Mouse (Mus musculus) embryonic fibroblast, embryonic 13.5 days (primary cell): ENCODE data around the gene Slc35d2. TPM values are rescaled to one million over a fixed set of nuclear protein-coding genes. Genes with fewer than 3 reads are reported as not detected.

Experiments
- H3K27ac ChIP-seq: 2 replicates; pipeline ENCODE4 v1.5.1; 2012; ENCODE audit warnings: low read length, control low read depth, inconsistent platforms; ENCODE audit not compliant: insufficient read depth
- H3K4me1 ChIP-seq: 2 replicates; pipeline ENCODE4 v1.6.1; 2011; ENCODE audit warnings: low read length; ENCODE audit not compliant: control insufficient read depth, insufficient read depth
- H3K4me3 ChIP-seq: 2 replicates; pipeline ENCODE4 v1.5.1; 2011; ENCODE audit warnings: mild to moderate bottlenecking, control low read depth, low read length; ENCODE audit not compliant: insufficient read depth
- CTCF ChIP-seq: IDR thresholded peaks from 2 replicates; pipeline ENCODE4 v1.5.1; 2011; ENCODE audit warnings: mild to moderate bottlenecking, control low read depth, low read length, moderate library complexity, borderline replicate concordance; ENCODE audit not compliant: insufficient read depth
- POLR2A ChIP-seq: IDR thresholded peaks from 2 replicates; pipeline ENCODE4 v1.6.1; 2011; ENCODE audit warnings: low read depth, mild to moderate bottlenecking, control low read depth, low read length, moderate library complexity
- polyA plus RNA-seq: library from polyadenylated mRNA; stranded (reverse); fragments of >200 nt; gene quantifications from 2 replicates; pipeline ENCODE4 v1.2.4, GENCODE M21; 2011; ENCODE audit warnings: low read depth; ENCODE audit not compliant: missing spikeins, insufficient read length

Gene Slc35d2
- polyA plus RNA-seq, result 12.8 and 14.1 TPM in 2 replicates

DNA sequence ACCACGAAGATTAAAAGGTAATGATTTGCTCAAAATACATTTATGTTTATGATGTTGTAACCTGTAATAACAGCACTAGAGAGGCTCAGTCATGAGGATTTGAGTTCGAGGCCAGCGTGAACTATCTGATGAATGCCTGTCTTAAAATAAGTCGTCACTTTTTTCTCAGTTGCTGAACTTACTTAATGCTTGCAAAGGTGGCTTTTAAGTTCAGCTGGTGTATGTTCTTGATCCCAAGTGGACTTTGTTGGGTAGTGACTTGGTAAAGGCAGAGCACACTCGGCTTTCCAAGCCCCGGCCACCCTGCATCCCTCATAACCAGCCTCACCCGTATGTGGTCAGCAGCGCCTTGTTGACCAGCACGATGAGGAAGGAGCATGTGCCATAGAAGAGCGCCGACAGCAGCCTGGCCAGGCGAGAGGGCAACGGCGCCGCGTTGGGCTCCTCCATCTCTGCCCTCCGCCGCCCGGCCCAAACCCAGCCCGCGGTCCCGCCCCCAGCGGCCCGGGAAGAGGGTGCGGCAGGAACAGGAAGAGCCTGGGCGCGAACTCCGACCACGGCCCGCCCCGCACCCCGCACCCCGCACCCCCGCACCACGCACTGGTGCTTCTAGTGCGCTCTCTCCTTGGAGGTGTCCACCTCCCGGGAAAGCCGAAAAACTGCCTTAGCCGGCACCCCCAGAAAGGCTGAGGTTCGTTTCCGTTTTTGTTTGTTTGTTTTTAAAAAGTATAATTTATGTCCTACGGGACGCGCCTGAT, at the start of gene Slc35d2:
Slc35d2 (minus strand) TSS at position 511 of the 758 bp plus-strand sequence.
- Histone ChIP-seq H3K27ac (peak within 1 kb of the TSS; percentile 45), H3K4me1 (no peaks in the 10 kb centered on the region; the same call in 1 of the 2 replicates), H3K4me3 (peak within 1 kb of the TSS; percentile 53)
- no peak for TF ChIP-seq CTCF
- peak; percentile 88 for TF ChIP-seq POLR2A

DNA sequence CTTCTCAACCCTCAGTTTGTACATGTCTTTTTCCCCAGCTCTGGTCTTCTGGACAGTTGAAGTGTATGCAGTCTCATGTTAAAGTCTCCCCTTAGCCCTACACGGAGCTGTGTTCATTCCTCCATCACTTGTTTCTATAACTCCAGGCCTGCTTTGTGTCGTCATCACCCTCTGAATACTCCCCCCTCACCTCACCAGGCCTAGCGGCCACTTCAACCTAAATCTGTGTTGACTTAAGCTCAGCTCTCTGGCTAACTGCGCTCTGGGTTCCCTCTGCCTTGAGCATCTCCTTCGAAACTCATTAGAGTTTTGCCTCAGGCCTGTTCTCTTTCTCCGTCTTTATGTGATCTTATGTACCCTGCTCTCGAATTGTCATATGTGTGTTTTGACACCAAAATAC, 48.8 kb upstream of the Slc35d2 start:
- H3K4me3 ChIP-seq, result no peak overlapping the region
- H3K27ac ChIP-seq, result no peak overlapping the region
- TF ChIP-seq POLR2A (no peak), CTCF (no peak)
- no peaks in the 10 kb centered on the region; the same call in 1 of the 2 replicates for H3K4me1 ChIP-seq

DNA sequence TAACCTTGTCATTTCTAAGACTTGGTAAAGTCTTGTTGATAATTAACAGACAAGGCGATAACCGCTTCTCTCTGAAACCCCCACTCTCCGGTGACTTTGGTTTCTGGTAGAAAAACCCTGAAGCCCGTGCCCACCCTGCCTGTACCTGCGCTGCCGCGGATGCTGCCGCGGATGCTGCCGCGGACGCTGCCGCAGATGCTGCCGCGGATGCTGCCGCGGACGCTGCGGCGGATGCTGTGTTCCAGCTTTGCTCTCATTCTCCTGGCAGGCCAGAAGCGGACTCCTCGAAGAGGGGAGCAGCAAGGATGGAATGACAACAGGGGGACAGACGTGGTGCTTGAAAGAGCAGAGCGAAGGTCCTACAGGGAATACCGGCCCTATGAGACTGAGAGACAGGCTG, 40.6 kb upstream of the Slc35d2 start:
- Histone ChIP-seq H3K27ac (no peak overlapping the region), H3K4me3 (no peak overlapping the region), H3K4me1 (no peaks in the 10 kb centered on the region)
- TF ChIP-seq POLR2A (no peak), CTCF (no peak)

DNA sequence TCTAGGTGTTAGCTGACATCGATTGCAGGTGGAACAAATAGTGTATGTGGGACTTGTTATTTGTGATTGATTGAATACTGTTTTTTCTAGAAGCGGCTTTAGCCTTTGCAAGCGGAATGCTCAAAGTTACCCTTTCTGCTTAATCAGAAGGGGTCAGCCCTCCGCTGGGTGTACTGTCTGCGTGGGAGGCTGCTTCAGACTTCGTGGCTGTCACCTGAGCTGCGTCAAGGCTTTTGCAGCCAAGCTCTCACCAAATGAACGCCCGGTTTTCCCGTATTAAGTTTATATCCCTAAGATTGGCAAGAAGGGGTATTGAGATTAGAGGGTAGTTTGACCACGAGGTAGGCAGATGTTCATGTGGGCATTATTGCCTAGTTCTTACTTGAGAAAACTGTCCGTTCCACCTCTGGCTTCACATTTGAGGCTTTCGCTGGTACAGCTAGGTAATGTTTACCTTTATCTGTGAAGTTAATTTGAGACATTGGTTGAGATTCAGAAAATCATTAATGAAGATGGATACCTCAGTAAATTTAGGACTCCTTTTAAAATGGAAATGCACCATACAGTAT, 34.1 kb upstream of the Slc35d2 start:
- TF ChIP-seq CTCF (no peak), POLR2A (no peak)
- H3K4me3 ChIP-seq, result peak overlapping the region; percentile 72
- H3K27ac ChIP-seq, result no peak overlapping the region
- H3K4me1 ChIP-seq, result peaks cover 4% of the 10 kb centered on the region; the same call in 1 of the 2 replicates

DNA sequence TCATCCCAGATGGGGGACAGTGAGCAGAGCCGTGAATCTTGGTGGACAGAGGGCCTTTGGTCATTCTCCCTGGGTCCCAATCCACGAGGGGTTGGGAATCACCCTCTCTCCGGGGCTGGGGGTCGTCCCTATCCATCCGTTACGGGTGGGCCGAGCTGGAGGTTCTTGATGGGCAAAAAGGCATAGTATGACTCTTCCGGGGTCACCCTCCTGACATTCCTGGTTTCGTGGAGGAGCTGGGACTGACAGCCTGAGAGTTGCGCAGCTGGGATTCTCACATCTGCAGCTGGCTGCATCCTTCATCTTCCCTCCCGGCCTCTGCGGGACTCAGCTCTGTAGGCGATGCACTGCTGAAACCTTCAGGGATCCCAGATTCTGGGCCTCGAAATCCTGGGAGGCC, 33.5 kb upstream of the Slc35d2 start:
- no peak overlapping the region for H3K27ac ChIP-seq
- H3K4me1 ChIP-seq, result peaks cover 4% of the 10 kb centered on the region; the same call in 1 of the 2 replicates
- TF ChIP-seq POLR2A (no peak), CTCF (no peak)
- peak overlapping the region; percentile 72 for H3K4me3 ChIP-seq

DNA sequence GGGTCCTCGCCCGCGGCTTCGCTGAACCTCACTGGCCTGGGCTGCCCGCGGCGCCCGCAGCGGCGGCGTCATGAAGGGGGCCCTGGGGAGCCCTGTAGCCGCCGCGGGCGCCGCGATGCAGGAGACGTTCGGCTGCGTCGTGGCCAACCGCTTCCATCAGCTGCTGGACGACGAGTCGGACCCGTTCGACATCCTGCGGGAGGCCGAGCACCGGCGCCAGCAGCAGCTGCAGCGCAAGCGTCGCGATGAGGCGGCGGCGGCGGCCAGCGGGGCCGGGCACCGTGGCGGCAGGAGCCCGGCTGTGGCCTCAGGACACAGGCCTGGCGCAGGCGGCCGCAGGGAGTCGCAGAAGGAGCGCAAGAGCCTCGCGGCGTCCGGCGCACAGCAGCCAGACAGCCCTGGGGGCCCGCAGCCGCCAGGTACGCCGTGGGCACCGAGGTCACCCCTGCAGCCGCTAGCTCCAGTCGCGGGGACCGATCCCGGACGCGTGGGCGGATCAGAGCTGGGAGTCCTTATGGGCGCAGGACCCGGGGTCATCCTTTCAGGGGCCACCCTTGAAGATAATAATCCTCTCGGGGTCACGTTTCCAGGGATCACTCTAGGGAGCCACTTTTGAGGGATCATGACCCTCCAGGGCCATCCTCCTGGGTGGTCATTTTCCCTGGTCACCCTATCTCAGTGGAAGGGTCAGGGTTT, 32.9 kb upstream of the Slc35d2 start:
- Histone ChIP-seq H3K27ac (peak overlapping the region; percentile 42; the same call in 1 of the 2 replicates), H3K4me3 (peak overlapping the region; percentile 72), H3K4me1 (peaks cover 4% of the 10 kb centered on the region; the same call in 1 of the 2 replicates)
- TF ChIP-seq CTCF (no peak), POLR2A (no peak; the same call in none of the 2 replicates)

DNA sequence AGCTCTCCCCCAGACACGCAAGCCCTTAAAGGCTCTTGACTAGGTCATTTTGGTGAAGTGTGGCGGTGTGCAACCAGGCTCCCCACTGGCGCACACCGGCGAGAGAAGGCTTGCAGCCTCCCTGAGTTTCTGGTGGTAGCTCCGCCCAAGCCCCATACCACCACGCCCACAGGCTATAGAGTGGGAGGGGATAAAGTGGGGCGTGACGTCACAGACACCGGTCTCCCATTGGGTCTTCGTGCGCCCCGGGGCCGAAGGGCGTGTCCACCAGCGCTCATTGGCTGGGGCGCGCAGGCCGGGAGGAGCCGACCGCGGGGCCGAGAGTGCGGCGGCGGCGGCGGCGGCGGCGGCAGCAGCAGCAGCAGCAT, 32.4 kb upstream of the Slc35d2 start, which contains the start of gene Habp4:
Habp4 (plus strand) TSS at position 277 of the 368 bp plus-strand sequence.
- Histone ChIP-seq H3K4me1 (peaks cover 4% of the 10 kb centered on the region; the same call in 1 of the 2 replicates), H3K4me3 (peak within 1 kb of the TSS; percentile 72), H3K27ac (peak within 1 kb of the TSS; percentile 42; the same call in 1 of the 2 replicates)
- TF ChIP-seq POLR2A (peak; percentile 91), CTCF (no peak)

DNA sequence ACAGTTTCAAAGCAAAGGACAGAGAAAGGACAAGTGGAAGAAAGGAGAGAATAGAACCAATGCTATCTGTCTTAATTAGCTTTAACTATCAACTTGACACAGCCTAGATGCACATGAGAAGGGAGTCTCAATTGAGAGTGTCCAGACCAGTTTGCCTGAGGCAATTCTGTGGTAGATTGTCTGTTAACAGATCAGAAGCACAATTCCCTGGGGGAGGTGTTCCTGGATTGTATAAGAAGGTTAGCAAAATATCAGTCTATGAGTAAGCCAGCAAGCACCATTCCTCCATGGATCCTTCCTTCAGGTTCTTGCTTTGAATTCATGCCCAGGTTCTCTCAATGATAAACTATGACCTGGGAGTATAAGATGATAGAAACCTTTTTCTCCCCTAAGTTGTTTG, 27.8 kb upstream of the Slc35d2 start:
- Histone ChIP-seq H3K4me3 (no peak overlapping the region), H3K4me1 (peaks cover 3% of the 10 kb centered on the region), H3K27ac (no peak overlapping the region)
- no peak for TF ChIP-seq POLR2A
- no peak for TF ChIP-seq CTCF

DNA sequence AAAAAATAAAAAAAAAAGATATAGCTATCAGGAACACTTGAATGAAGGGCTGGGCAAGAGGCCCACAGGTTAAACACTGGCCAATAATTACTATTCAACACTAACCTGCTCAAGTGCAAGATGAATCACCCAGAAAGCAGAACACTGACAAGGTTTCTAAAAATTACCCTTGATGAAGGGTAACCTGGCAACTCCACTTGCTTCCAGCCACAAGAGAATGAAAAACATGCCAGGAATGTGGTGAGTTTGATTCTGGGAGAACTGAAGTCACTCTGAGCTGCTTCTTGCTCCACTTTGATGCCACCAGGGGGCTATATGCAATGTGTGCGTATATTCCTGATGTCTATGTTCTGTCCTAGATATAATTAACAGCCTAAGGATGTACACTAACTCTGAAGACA, 26.0 kb upstream of the Slc35d2 start:
- TF ChIP-seq CTCF, result no peak
- TF ChIP-seq POLR2A, result no peak
- Histone ChIP-seq H3K4me3 (no peak overlapping the region), H3K27ac (peak overlapping the region; percentile 81; the same call in 1 of the 2 replicates), H3K4me1 (peaks cover 5% of the 10 kb centered on the region)
